Mouse (Mus musculus) megakaryocyte, embryonic 14.5 days (primary cell): ENCODE data around the gene Celf2.

ENCODE experiments used
- FLI1 ChIP-seq: IDR thresholded peaks from 2 replicates; pipeline ENCODE4 v1.6.1; 2012; ENCODE audit warnings: low read length, inconsistent platforms, mixed read lengths
- GATA1 ChIP-seq: IDR thresholded peaks from 3 replicates; pipeline ENCODE4 v1.6.1; 2012; ENCODE audit warnings: mixed read lengths, low read length, inconsistent platforms, borderline replicate concordance

DNA sequence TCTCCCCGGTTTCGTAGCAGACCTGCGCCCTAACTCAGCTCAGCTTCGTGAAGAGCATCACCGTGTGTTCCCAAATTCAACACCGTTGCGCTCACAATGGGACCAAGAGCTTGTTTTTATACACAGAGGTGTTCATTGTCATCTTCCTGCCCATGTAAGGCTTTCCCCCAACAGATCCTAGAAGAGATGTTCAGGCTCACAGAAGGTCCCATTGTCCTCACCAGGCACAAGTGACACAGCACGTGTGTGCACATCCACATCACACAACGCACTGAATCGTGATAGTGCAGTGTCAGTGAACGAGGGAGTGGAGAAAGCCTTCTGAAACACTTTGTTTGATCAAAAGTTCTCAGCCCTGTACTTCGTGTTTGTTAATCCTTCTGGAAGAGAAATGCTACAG is 1011.3 kb downstream of the Celf2 start:
- TF ChIP-seq GATA1 (no peak), FLI1 (no peak)
